Mouse (Mus musculus) layer of hippocampus, adult 2 months (tissue): ENCODE data around the gene Hist1h2bm. TPM values are rescaled to one million over a fixed set of nuclear protein-coding genes. Genes with fewer than 3 reads are reported as not detected.
"Not testable (repeated sequence)": the region's sequence is repeated elsewhere in the genome, so short reads cannot be mapped to it uniquely, and the experiment has no call there.

ENCODE experiments used
- DNase-seq, 2 experiments: peaks; one replicate each; pipeline ENCODE4 v3.0.0; 2022; ENCODE audit warnings: low spot score in 2 of 2
- H3K27ac ChIP-seq: fragments of 200-600 bp; 2 replicates; pipeline ENCODE4 v1.8.1; 2022
- H3K4me3 ChIP-seq: fragments of 200-600 bp; 2 replicates; pipeline ENCODE4 v1.8.1; 2022; ENCODE audit warnings: mild to moderate bottlenecking
- CTCF ChIP-seq: fragments of 200-600 bp; conservative IDR thresholded peaks from 2 replicates; pipeline ENCODE4 v1.8.1; 2022; ENCODE audit warnings: antibody characterized with exemption, mild to moderate bottlenecking, moderate library complexity
- microRNA-seq, 2 experiments: library from miRNA; unstranded; fragments of <30 nt; microRNA quantifications; one replicate each; pipeline ENCODE4 v1.2.0; 2021
- total RNA-seq, 2 experiments: library from RNA; stranded (reverse); gene quantifications; 2 replicates each; pipeline ENCODE4 v1.2.3; 2021

Gene Hist1h2bm
- total RNA-seq, 2 experiments from 2014 or later: 4.2 to 8.2 TPM

DNA sequence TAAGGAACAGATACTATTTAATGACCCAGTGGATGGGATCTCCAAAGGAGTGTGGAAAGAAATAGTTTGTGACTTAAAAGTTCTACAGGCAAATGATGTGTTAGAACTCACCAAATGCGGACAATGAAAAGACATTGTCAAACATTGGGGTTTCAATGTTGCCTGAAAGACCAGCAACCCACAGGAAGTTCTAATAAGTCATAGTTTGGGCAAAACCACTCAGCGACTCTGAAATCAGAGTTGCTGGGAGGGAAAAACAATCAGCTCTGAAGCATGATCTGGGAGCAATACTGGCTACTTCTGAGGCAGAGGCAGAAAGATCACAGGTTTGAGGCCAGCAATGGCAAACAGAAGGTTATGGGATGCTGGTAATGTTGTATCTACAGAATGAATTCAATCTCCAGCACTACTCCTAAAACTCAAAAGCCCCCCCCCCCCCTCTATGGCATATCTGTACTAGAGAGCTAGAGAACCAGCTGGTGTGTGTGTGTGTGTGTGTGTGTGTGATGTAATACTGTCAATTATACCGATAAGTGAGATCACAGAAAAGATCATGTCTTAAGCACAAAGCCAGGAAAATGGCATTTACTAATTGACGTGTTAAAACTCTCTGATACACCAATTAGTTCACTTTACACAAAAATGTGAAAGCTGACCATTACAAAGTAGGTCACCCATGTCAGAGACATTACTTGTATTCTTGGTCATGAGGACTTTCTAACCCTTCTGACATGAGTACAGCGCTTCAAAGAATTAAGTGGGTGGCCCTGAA lies 27.7 kb downstream of the Hist1h2bm start:
- no peak for DNase-seq
- TF ChIP-seq CTCF: no peak
- peak overlapping the region; percentile 48; the same call in 1 of the 2 replicates for H3K27ac ChIP-seq
- H3K4me3 ChIP-seq: peak overlapping the region; percentile 68

DNA sequence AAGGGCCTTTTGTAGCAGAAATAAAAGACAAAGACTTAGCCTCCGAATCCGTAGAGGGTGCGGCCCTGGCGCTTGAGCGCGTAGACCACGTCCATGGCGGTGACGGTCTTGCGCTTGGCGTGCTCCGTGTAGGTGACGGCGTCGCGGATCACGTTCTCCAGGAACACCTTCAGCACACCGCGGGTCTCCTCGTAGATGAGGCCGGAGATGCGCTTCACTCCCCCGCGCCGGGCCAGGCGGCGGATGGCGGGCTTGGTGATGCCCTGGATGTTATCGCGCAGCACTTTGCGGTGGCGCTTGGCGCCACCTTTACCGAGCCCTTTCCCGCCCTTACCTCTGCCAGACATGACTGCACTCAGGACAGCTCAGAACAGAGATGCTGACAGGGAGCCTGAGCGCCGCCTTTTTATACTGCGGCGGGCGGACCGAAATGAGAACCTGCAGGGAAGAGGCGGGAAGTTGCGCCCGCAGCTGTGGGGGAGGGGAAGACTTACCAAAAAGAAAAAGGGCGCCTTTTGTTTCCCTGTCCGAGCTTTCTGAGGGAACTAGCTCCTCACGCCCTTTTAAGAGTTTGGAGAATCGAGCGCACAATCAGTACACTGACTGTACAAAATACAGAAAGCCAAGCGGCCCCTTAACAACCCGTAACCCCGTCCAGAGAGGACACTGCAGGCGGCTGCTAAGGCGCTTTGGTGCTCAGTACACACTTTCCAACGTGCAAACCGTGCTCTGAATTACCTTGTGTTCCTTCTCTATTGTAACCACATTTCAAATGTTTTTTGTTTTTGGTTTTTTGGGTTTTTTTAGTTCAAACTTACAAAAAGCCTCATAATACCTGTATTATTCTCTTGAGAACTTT lies 28.5 kb downstream of the Hist1h2bm start, which contains the start of gene Hist1h4k:
Gene Hist1h4k (minus strand): TSS at position 347 of the 859 bp plus-strand sequence.
- H3K27ac ChIP-seq: peak within 1 kb of the TSS; percentile 57
- peak; percentile 91 to 94 for DNase-seq

DNA sequence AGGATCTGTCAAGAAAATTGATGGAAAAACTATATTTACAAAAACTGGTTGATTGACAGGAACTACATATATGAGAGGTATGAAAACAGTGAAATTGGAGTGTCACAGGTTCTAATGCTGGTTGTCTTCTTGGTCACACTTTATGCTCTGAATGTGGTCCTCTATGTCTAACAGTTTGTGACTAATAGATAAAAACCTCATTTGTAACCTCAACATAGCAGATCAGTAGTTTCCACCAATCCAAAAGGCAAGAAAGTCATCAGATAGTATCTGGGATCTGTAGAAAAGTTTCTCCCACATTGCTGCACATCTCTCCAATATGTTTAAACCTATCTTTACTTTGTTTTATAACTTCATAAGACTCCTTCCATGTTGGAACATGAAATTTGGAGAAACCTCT lies 29.6 kb downstream of the Hist1h2bm start:
- Histone ChIP-seq H3K27ac (no peak overlapping the region), H3K4me3 (no peak overlapping the region)
- no peak for DNase-seq
- TF ChIP-seq CTCF: no peak

More for the DNA sequence above, 28.5 kb downstream of the Hist1h2bm start, which contains the start of gene Hist1h4k:
- H3K4me3 ChIP-seq: peak within 1 kb of the TSS; percentile 68

DNA sequence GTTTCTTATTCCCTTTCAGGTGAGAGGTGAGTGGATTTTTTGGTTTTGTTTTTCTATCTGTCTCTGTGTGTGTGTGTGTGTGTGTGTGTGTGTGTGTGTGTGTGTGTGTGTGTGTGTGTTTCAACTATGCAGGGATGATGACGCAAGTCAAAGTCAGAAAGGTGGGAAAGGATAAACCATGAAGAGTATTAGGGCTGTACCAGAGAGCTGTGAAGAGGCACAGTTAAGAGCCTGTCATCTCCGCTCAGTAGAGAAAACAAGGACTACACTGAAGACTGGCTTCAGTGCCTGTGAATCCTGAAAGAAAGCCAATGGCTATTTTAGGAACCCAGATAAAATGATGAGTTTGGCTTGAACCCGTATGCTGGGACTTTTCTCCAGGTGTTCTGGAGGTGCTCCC lies 30.0 kb downstream of the Hist1h2bm start:
- H3K4me3 ChIP-seq: no peak overlapping the region
- H3K27ac ChIP-seq: no peak overlapping the region
- no peak for DNase-seq
- TF ChIP-seq CTCF: no peak

DNA sequence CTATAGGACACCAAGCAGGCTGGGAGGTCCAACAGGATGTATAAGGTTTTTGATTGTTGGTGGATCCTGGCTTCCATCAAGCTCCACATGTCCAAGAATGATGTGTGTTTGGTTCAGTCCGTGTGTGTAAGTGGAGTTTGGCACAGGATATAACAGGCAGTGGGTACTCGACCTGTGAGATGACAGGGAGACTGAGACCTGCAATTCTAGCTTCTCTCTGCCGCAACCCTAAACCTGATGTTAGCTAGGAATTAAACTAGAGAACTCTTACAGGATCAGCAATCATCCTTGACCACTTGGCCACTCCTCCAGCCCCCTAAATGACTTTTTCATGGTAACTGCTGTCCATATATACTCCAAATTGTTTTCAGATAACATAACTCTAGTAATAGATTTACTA lies 30.5 kb downstream of the Hist1h2bm start:
- H3K4me3 ChIP-seq: no peak overlapping the region
- no peak for DNase-seq
- no peak for TF ChIP-seq CTCF
- H3K27ac ChIP-seq: no peak overlapping the region

DNA sequence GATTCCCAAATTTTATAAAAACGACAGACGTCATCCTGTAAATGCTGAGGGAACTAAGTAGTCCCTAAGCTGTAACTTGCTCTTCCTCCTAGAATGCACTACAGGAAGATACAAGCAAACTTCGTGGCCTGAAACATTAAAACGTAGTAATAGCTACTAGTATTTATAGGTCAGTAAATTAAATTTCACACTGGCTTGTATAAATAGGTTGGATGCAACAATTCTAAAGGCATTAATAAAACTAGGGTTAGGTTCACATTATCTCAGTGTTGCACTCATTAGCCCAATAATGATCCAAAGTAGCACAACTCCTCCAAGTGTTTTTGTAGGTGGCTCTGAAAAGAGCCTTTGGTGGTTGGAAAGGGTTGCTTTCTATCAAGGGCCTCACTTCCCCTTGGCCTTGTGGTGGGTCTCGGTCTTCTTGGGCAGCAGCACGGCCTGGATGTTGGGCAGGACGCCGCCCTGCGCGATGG lies 31.2 kb downstream of the Hist1h2bm start:
- TF ChIP-seq CTCF: no peak
- H3K4me3 ChIP-seq: peak overlapping the region; percentile 51
- DNase-seq: no peak
- peak overlapping the region; percentile 85 for H3K27ac ChIP-seq

DNA sequence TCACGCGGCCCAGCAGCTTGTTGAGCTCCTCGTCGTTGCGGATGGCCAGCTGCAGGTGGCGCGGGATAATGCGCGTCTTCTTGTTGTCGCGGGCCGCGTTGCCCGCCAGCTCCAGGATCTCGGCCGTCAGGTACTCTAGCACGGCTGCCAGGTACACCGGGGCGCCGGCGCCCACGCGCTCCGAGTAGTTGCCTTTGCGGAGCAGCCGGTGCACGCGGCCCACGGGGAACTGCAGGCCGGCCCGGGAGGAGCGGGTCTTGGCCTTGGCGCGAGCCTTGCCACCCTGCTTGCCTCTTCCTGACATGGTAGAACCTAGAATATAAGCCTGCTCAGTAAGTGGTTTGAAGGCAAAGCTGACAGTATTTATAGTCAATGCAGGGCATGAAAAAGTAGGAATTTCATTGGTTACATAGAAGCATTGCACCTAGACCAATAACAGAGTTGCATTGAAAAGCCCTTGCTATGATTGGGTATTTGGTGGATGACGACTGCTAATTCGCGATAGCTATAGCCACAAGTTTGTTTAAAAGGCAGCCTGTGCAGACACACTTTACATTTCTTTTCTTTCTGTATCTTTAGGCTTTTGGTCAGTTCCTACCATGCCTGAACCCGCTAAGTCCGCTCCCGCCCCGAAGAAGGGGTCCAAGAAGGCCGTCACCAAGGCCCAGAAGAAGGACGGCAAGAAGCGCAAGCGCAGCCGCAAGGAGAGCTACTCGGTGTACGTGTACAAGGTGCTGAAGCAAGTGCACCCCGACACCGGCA lies 31.9 kb downstream of the Hist1h2bm start, which contains the start of the genes Hist1h2ak and Hist1h2bn:
Gene Hist1h2ak (minus strand): TSS at position 304 of the 762 bp plus-strand sequence.
Gene Hist1h2bn (plus strand): TSS at position 600 of the 762 bp plus-strand sequence.
- peak within 1 kb of the TSS; percentile 85 for H3K27ac ChIP-seq

DNA sequence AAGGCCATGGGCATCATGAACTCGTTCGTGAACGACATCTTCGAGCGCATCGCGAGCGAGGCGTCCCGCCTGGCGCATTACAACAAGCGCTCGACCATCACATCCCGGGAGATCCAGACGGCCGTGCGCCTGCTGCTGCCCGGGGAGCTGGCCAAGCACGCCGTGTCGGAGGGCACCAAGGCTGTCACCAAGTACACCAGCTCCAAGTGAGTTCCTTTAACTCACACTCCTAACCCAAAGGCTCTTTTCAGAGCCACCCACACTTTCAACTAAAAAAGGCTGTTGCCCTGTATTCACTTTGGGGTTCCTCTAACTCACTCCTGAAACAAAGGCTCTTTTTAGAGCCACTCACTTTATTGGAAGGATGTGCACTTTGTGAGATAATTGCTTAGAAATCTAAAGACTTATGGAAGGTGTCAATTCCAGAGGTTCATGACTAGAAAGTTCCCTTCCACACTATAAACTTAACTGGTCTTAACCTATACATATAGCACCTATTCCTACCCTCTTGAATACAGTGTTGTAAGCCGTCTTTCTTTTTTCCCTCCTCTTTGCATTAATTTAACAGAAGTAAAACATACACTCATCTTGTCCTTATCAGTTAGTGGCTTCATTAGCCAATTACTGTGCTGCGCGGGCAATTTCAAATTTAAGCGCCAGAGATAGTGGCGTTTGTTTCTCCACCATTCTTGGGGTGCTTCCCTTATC lies 32.6 kb downstream of the Hist1h2bm start:
- H3K27ac ChIP-seq: not testable (repeated sequence)

More for the DNA sequence above, 31.9 kb downstream of the Hist1h2bm start, which contains the start of the genes Hist1h2ak and Hist1h2bn:
- peak within 1 kb of the TSS; percentile 51 for H3K4me3 ChIP-seq
- peak; percentile 70 to 91 for DNase-seq
- TF ChIP-seq CTCF: 0 out of 2 replicates have a peak, but pooled peaks have one; percentile 33

DNA sequence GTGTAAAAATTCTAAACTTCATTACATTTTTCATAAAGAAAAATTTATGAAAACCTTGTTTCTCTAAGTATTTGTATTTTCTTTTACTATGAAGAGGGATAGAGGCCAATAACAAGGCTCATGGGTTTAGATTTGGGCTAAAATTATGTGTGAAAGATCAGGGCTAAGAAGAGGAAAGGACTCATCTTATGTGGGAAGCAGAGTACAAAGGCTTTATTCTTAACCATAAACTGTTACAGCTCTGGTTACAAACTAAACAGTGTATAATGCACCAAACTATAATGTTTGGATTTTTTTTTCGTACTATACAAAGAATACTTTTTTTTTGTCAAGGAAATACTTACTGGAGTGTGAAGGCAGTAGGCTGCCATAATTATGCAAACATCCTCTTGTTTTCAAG lies 33.9 kb downstream of the Hist1h2bm start:
- Histone ChIP-seq H3K4me3 (no peak overlapping the region), H3K27ac (no peak overlapping the region)
- no peak for TF ChIP-seq CTCF
- no peak for DNase-seq

More for the DNA sequence above, 32.6 kb downstream of the Hist1h2bm start:
- H3K4me3 ChIP-seq: peak overlapping the region; percentile 51
- DNase-seq: peak; percentile 21 to 29

Small RNA genes lying within 50 kb of the gene (microRNA-seq; reads per million reads assigned to microRNA genes)
- gene Gm44357 (0 reads per million in 2 experiments), gene Gm44367 (0 reads per million in 2 experiments), gene Gm44454 (0 reads per million in 2 experiments)

Other genes with a start within 250 kb of the Hist1h2bm start
- 1 to 10 TPM; 6.5 TPM for gene Zkscan4, start 243.1 kb upstream of the Hist1h2bm start, total RNA-seq
- not detected for gene Gm10065, start 242.6 kb upstream of the Hist1h2bm start, total RNA-seq
- 10 to 100 TPM; 19.4 to 21.2 TPM for gene AK157302, start 226.8 kb upstream of the Hist1h2bm start, total RNA-seq
- 10 to 100 TPM; 59.2 to 60.9 TPM for gene Gm11273, start 220.6 kb upstream of the Hist1h2bm start, total RNA-seq
- 10 to 100 TPM; 20.2 to 23.4 TPM for gene Zkscan8, start 190.9 kb upstream of the Hist1h2bm start, total RNA-seq
- not detected for gene Olfr1366, start 179.2 kb upstream of the Hist1h2bm start, total RNA-seq
- not detected for gene Olfr1535, start 162.2 kb upstream of the Hist1h2bm start, total RNA-seq
- gene Olfr1364, start 140.3 kb upstream of the Hist1h2bm start, total RNA-seq: not detected
- not detected for gene Olfr1362, start 108.0 kb upstream of the Hist1h2bm start, total RNA-seq
- not detected for gene Olfr11, start 79.5 kb upstream of the Hist1h2bm start, total RNA-seq
- gene Olfr1361, start 58.7 kb upstream of the Hist1h2bm start, total RNA-seq: not detected
- gene Olfr1360, start 44.6 kb upstream of the Hist1h2bm start, total RNA-seq: not detected
- gene Olfr1359, start 23.9 kb upstream of the Hist1h2bm start, total RNA-seq: not detected
- 10 to 100 TPM; 25.0 to 36.7 TPM for gene Hist1h2bl, start 5.9 kb upstream of the Hist1h2bm start, total RNA-seq
- gene Hist1h2ai, start 5.6 kb upstream of the Hist1h2bm start, total RNA-seq: 10 to 100 TPM; 27.6 to 54.9 TPM
- 10 to 100 TPM; 51.3 to 58.2 TPM for gene Hist1h3h, start 4.4 kb upstream of the Hist1h2bm start, total RNA-seq
- gene Hist1h4j, start 13.0 kb downstream of the Hist1h2bm start, total RNA-seq: 10 to 100 TPM; 16.7 to 19.3 TPM
- gene Hist1h4k, start 28.5 kb downstream of the Hist1h2bm start, total RNA-seq: 100 to 1,000 TPM; 269 to 298 TPM
- gene Hist1h2ak, start 31.8 kb downstream of the Hist1h2bm start, total RNA-seq: 10 to 100 TPM; 15.1 TPM
- 1 to 10 TPM; 8.3 to 9.4 TPM for gene Hist1h2bn, start 32.1 kb downstream of the Hist1h2bm start, total RNA-seq
- 1 to 10 TPM; 6.3 to 8.1 TPM for gene Hist1h1b, start 58.6 kb downstream of the Hist1h2bm start, total RNA-seq
- gene Hist1h3i, start 61.3 kb downstream of the Hist1h2bm start, total RNA-seq: 10 to 100 TPM; 61.0 to 71.7 TPM
- 1 to 10 TPM in 1 of 2 experiments, not detected in 1; 2.8 TPM for gene Hist1h2an, start 65.2 kb downstream of the Hist1h2bm start, total RNA-seq
- 1 to 10 TPM; 6.8 to 8.1 TPM for gene Hist1h2bp, start 65.4 kb downstream of the Hist1h2bm start, total RNA-seq
- 10 to 100 TPM; 39.6 to 42.1 TPM for gene Hist1h2bq, start 88.2 kb downstream of the Hist1h2bm start, total RNA-seq
- gene Hist1h2ao, start 88.4 kb downstream of the Hist1h2bm start, total RNA-seq: 10 to 100 TPM; 30.7 to 36.0 TPM
- 100 to 1,000 TPM; 247 to 254 TPM for gene Hist1h4m, start 89.7 kb downstream of the Hist1h2bm start, total RNA-seq
- gene Hist1h4n, start 110.2 kb downstream of the Hist1h2bm start, total RNA-seq: 10 to 100 TPM; 26.5 to 46.4 TPM
- gene Hist1h2ap, start 111.5 kb downstream of the Hist1h2bm start, total RNA-seq: 10 to 100 TPM; 11.3 to 15.9 TPM
- 10 to 100 TPM; 38.6 to 42.0 TPM for gene Hist1h2br, start 111.7 kb downstream of the Hist1h2bm start, total RNA-seq
- gene Zfp184, start 223.1 kb downstream of the Hist1h2bm start, total RNA-seq: 1 to 10 TPM; 3.5 to 4.6 TPM